Mouse (Mus musculus): ENCODE measurements around the gene Prkab1. TPM values are rescaled to one million over a fixed set of nuclear protein-coding genes. Genes with fewer than 3 reads are reported as not detected.

Prkab1 gene
- polyA plus RNA-seq, 1 experiment from 2014 or later, result 54.8 TPM

GRCm38 (mm10) chr5:116016542-116016941 is 7.8 kb downstream of the Prkab1 start:
- Histone ChIP-seq H3K27ac (no peak overlapping the region), H3K9me3 (no peaks in the 10 kb centered on the region)
- ATAC-seq (ENCODE audit: low FRiP score), result no peak

GRCm38 (mm10) chr5:116014237-116014636 is 10.1 kb downstream of the Prkab1 start:
- Histone ChIP-seq H3K9ac (no peak overlapping the region), H3K27ac (no peak overlapping the region), H3K4me3 (no peak overlapping the region), H3K36me3 (peaks cover 71% of the 10 kb centered on the region), H3K27me3 (no peaks in the 10 kb centered on the region), H3K4me1 (replicated peaks) (no peaks in the 10 kb centered on the region), H3K4me2 (no peak overlapping the region), H3K9me3 (no peaks in the 10 kb centered on the region)
- no peak for ATAC-seq (ENCODE audit: low FRiP score)
- 95% methylated on average over 11 of the region's 11 CpGs for WGBS

More at GRCm38 (mm10) chr5:116016542-116016941, 7.8 kb downstream of the Prkab1 start:
- no peak overlapping the region for H3K4me2 ChIP-seq
- 0 out of 2 replicates have a peak, but pooled peaks cover under 1% of the 10 kb centered on the region for H3K4me1 ChIP-seq (replicated peaks)
- peaks cover 94% of the 10 kb centered on the region for H3K36me3 ChIP-seq
- no peak overlapping the region for H3K4me3 ChIP-seq
- WGBS, result 95% methylated on average over 5 of the region's 5 CpGs
- no peak overlapping the region for H3K9ac ChIP-seq
- H3K27me3 ChIP-seq, result no peaks in the 10 kb centered on the region

GRCm38 (mm10) chr5:116013821-116014220 is 10.5 kb downstream of the Prkab1 start:
- 84% methylated on average over 8 of the region's 8 CpGs for WGBS
- Histone ChIP-seq H3K36me3 (peaks cover 66% of the 10 kb centered on the region), H3K27ac (no peak overlapping the region), H3K9ac (no peak overlapping the region), H3K27me3 (no peaks in the 10 kb centered on the region), H3K4me1 (replicated peaks) (no peaks in the 10 kb centered on the region), H3K9me3 (no peaks in the 10 kb centered on the region), H3K4me3 (no peak overlapping the region), H3K4me2 (no peak overlapping the region)
- no peak for ATAC-seq (ENCODE audit: low FRiP score)

GRCm38 (mm10) chr5:116012503-116012902 is 11.8 kb downstream of the Prkab1 start:
- 92% methylated on average over 7 of the region's 7 CpGs for WGBS
- Histone ChIP-seq H3K36me3 (peaks cover 53% of the 10 kb centered on the region), H3K4me1 (replicated peaks) (no peaks in the 10 kb centered on the region)

GRCm38 (mm10) chr5:116011700-116012099 is 12.6 kb downstream of the Prkab1 start:
- Histone ChIP-seq H3K27me3 (no peaks in the 10 kb centered on the region), H3K27ac (no peak overlapping the region), H3K9me3 (no peaks in the 10 kb centered on the region), H3K4me2 (no peak overlapping the region), H3K9ac (no peak overlapping the region), H3K36me3 (peaks cover 45% of the 10 kb centered on the region), H3K4me1 (replicated peaks) (no peaks in the 10 kb centered on the region), H3K4me3 (no peak overlapping the region)
- no peak for ATAC-seq (ENCODE audit: low FRiP score)
- 96% methylated on average over 7 of the region's 7 CpGs for WGBS

More at GRCm38 (mm10) chr5:116012503-116012902, 11.8 kb downstream of the Prkab1 start:
- Histone ChIP-seq H3K9me3 (no peaks in the 10 kb centered on the region), H3K9ac (no peak overlapping the region), H3K27ac (no peak overlapping the region), H3K4me2 (no peak overlapping the region), H3K27me3 (no peaks in the 10 kb centered on the region), H3K4me3 (no peak overlapping the region)
- ATAC-seq (ENCODE audit: low FRiP score), result no peak

GRCm38 (mm10) chr5:116009884-116010627 is 14.3 kb downstream of the Prkab1 start:
- Histone ChIP-seq H3K4me1 (replicated peaks) (no peaks in the 10 kb centered on the region), H3K4me3 (no peak overlapping the region), H3K9ac (no peak overlapping the region), H3K27me3 (no peaks in the 10 kb centered on the region), H3K4me2 (no peak overlapping the region), H3K9me3 (no peaks in the 10 kb centered on the region), H3K27ac (no peak overlapping the region), H3K36me3 (peaks cover 29% of the 10 kb centered on the region)
- 89% methylated on average over 2 of the region's 2 CpGs for WGBS
- ATAC-seq (ENCODE audit: low FRiP score), result no peak

GRCm38 (mm10) chr5:116009091-116009851 is 15.0 kb downstream of the Prkab1 start:
- WGBS, result 88% methylated on average over 15 of the region's 15 CpGs
- Histone ChIP-seq H3K9ac (no peak overlapping the region), H3K36me3 (peaks cover 21% of the 10 kb centered on the region), H3K4me2 (no peak overlapping the region), H3K27ac (no peak overlapping the region), H3K4me1 (replicated peaks) (peaks cover 6% of the 10 kb centered on the region; the same call in 1 of the 2 replicates), H3K27me3 (no peaks in the 10 kb centered on the region), H3K4me3 (no peak overlapping the region), H3K9me3 (no peaks in the 10 kb centered on the region)
- ATAC-seq (ENCODE audit: low FRiP score), result no peak

GRCm38 (mm10) chr5:116007723-116008122 is 16.6 kb downstream of the Prkab1 start:
- WGBS, result 89% methylated on average over 13 of the region's 13 CpGs
- no peaks in the 10 kb centered on the region for H3K9me3 ChIP-seq
- H3K27me3 ChIP-seq, result no peaks in the 10 kb centered on the region
- peaks cover 14% of the 10 kb centered on the region for H3K4me1 ChIP-seq (replicated peaks)
- no peak for ATAC-seq (ENCODE audit: low FRiP score)
- H3K36me3 ChIP-seq, result peaks cover 5% of the 10 kb centered on the region; the same call in 1 of the 2 replicates
- no peak overlapping the region for H3K9ac ChIP-seq
- H3K4me2 ChIP-seq, result no peak overlapping the region
- no peak overlapping the region for H3K4me3 ChIP-seq
- no peak overlapping the region for H3K27ac ChIP-seq

- no peak for ATAC-seq (ENCODE audit: low FRiP score)
- H3K27ac ChIP-seq, result no peak overlapping the region
- H3K4me2 ChIP-seq, result no peak overlapping the region
- no peak overlapping the region for H3K9ac ChIP-seq
- H3K27me3 ChIP-seq, result no peaks in the 10 kb centered on the region
- no peaks in the 10 kb centered on the region for H3K9me3 ChIP-seq
- H3K4me3 ChIP-seq, result no peak overlapping the region
- WGBS, result 60% methylated on average over 22 of the region's 22 CpGs
- no peaks in the 10 kb centered on the region; the same call in 1 of the 2 replicates for H3K36me3 ChIP-seq
- H3K4me1 ChIP-seq (replicated peaks), result peaks cover 14% of the 10 kb centered on the region
These were observed 17.8 kb downstream of the Prkab1 start for GRCm38 (mm10) chr5:116006324-116007099.

GRCm38 (mm10) chr5:116004271-116004670 is 20.0 kb downstream of the Prkab1 start:
- peak overlapping the region; percentile 30 for H3K27ac ChIP-seq
- H3K36me3 ChIP-seq, result peaks cover 8% of the 10 kb centered on the region
- 70% methylated on average over 10 of the region's 10 CpGs for WGBS
- H3K4me1 ChIP-seq (replicated peaks), result peaks cover 14% of the 10 kb centered on the region
- no peak overlapping the region for H3K4me3 ChIP-seq
- H3K27me3 ChIP-seq, result no peaks in the 10 kb centered on the region
- no peak overlapping the region for H3K9ac ChIP-seq
- no peaks in the 10 kb centered on the region for H3K9me3 ChIP-seq
- no peak for ATAC-seq (ENCODE audit: low FRiP score)
- peak overlapping the region; percentile 26; the same call in 1 of the 2 replicates for H3K4me2 ChIP-seq

GRCm38 (mm10) chr5:116003825-116004224 is 20.5 kb downstream of the Prkab1 start:
- Histone ChIP-seq H3K4me3 (no peak overlapping the region), H3K27me3 (no peaks in the 10 kb centered on the region), H3K4me2 (peak overlapping the region; percentile 26; the same call in 1 of the 2 replicates), H3K9ac (no peak overlapping the region), H3K4me1 (replicated peaks) (peaks cover 14% of the 10 kb centered on the region), H3K36me3 (peaks cover 9% of the 10 kb centered on the region), H3K9me3 (no peaks in the 10 kb centered on the region), H3K27ac (peak overlapping the region; percentile 30)
- WGBS, result 35% methylated on average over 13 of the region's 13 CpGs
- ATAC-seq (ENCODE audit: low FRiP score), result no peak

- H3K36me3 ChIP-seq, result peaks cover 9% of the 10 kb centered on the region
- H3K9me3 ChIP-seq, result no peaks in the 10 kb centered on the region
- WGBS, result 83% methylated on average over 8 of the region's 8 CpGs
- no peak overlapping the region for H3K27ac ChIP-seq
- no peak for ATAC-seq (ENCODE audit: low FRiP score)
- H3K4me3 ChIP-seq, result no peak overlapping the region
- H3K4me1 ChIP-seq (replicated peaks), result peaks cover 14% of the 10 kb centered on the region
- no peak overlapping the region for H3K9ac ChIP-seq
- no peaks in the 10 kb centered on the region for H3K27me3 ChIP-seq
- no peak overlapping the region for H3K4me2 ChIP-seq
These were observed 21.2 kb downstream of the Prkab1 start for GRCm38 (mm10) chr5:116003154-116003553.

All from hindbrain, embryonic 13.5 days (tissue).